Mouse (Mus musculus) liver, adult 2 months (tissue): ENCODE data around the gene Fam126a. TPM values are rescaled to one million over a fixed set of nuclear protein-coding genes. Genes with fewer than 3 reads are reported as not detected.

Source experiments
- DNase-seq: peaks from one replicate; pipeline ENCODE4 v3.0.0-alpha.2; 2011; ENCODE audit warnings: low read depth, low spot score; ENCODE audit errors: extremely low read depth
- H3K27ac ChIP-seq: fragments of 200-500 bp; replicated peaks from 2 replicates; pipeline ENCODE4 v1.5.1; 2012; ENCODE audit warnings: low read depth, mild to moderate bottlenecking, control low read depth, inconsistent platforms, low read length; ENCODE audit not compliant: insufficient read depth
- H3K27me3 ChIP-seq: fragments of 200-500 bp; 2 replicates; pipeline ENCODE4 v1.6.1; 2012; ENCODE audit warnings: mild to moderate bottlenecking, moderate library complexity, low read length, inconsistent platforms; ENCODE audit not compliant: control insufficient read depth, insufficient read depth
- H3K36me3 ChIP-seq: fragments of 200-500 bp; 2 replicates; pipeline ENCODE4 v1.6.1; 2012; ENCODE audit warnings: low read length, inconsistent platforms; ENCODE audit not compliant: control insufficient read depth, insufficient read depth
- H3K4me1 ChIP-seq: fragments of 200-500 bp; 2 replicates; pipeline ENCODE4 v1.6.1; 2011; ENCODE audit warnings: low read length; ENCODE audit not compliant: control insufficient read depth, insufficient read depth
- H3K4me3 ChIP-seq: fragments of 200-500 bp; 2 replicates; pipeline ENCODE4 v1.5.1; 2011; ENCODE audit warnings: low read depth, mild to moderate bottlenecking, control low read depth, low read length, moderate library complexity; ENCODE audit not compliant: insufficient read depth
- H3K79me2 ChIP-seq: fragments of 200-500 bp; 2 replicates; pipeline ENCODE4 v1.6.1; 2012; ENCODE audit warnings: inconsistent platforms, mild to moderate bottlenecking, low read length, moderate library complexity; ENCODE audit not compliant: control insufficient read depth, insufficient read depth
- H3K9ac ChIP-seq: fragments of 200-500 bp; 2 replicates; pipeline ENCODE4 v1.6.1; 2012; ENCODE audit warnings: low read depth, mild to moderate bottlenecking, control low read depth, inconsistent platforms, low read length
- CTCF ChIP-seq: fragments of 200-500 bp; IDR thresholded peaks from 2 replicates; pipeline ENCODE4 v1.5.1; 2011; ENCODE audit warnings: low read depth, low read length, control low read depth
- POLR2A ChIP-seq: fragments of 200-500 bp; IDR thresholded peaks from 2 replicates; pipeline ENCODE4 v1.6.1; 2011; ENCODE audit warnings: low read length, control low read depth; ENCODE audit not compliant: insufficient read depth; ENCODE audit errors: extremely low read depth
- WGBS: fragments of 180-500 bp; shearing (Covaris S2); methylation state at CpG from one replicate; pipeline ENCODE4 v1.1.7; 2018; 5-methylcytosine and 5-hydroxymethylcytosine counted together
- polyA plus RNA-seq: library from polyadenylated mRNA; depleted of rRNA; stranded (reverse); fragments of >200 nt; gene quantifications from 2 replicates; pipeline ENCODE4 v1.2.3, GENCODE M21; 2012
- total RNA-seq: library from RNA; depleted of rRNA; stranded (reverse); fragments of >200 nt; gene quantifications from 2 replicates; pipeline ENCODE4 v1.2.3, GENCODE M21; 2014

The Fam126a gene
- total and polyA plus RNA-seq, 2 experiments: 2.5 to 9.0 TPM

DNA sequence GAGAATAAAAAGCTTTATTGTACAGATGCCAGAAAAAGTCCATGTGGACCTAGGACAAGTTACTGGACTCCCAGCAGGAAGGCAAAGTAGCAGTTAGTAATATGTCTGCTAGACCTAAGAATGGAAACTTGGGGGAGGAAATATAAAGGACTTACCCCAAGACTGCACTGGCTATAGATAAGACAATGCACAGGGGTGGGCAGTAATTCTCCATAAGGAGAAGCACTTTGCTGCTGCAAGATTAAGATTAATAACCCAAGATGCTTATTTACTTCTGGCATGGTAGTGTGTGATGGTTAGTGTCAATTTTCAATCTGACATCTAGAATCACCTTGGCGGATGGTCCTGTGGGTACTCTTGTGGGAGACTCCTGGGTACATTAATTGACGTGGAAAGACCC lies 128.3 kb downstream of the Fam126a start:
- H3K4me1 ChIP-seq: no peaks in the 10 kb centered on the region
- no peak overlapping the region for H3K27ac ChIP-seq
- H3K9ac ChIP-seq: no peak overlapping the region
- no peaks in the 10 kb centered on the region for H3K36me3 ChIP-seq
- no peak for DNase-seq
- WGBS: 83% methylated on average over 2 of the region's 2 CpGs
- H3K27me3 ChIP-seq: peaks cover 11% of the 10 kb centered on the region; the same call in 1 of the 2 replicates
- H3K4me3 ChIP-seq: no peak overlapping the region
- no peak for TF ChIP-seq CTCF
- no peak for TF ChIP-seq POLR2A
- H3K79me2 ChIP-seq: no peaks in the 10 kb centered on the region

DNA sequence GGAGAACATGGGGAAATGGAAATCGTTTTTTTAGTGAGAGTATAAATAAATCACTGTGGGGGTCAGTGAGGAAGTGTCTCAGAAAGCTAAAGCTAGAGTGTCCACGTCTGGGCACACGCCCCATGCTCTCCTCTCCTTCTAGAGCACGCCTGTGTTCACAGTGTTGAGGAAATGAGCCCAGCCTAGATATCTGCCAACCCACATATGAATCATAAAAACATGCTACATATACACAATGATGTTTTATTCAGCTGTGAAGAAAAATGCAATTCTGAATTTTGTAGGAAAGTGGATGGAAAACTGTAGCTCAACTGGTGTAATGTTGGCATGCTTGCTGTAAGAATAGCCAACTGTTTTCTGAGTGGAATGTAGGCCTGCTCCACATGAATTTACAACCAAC lies 130.3 kb downstream of the Fam126a start:
- no peak overlapping the region for H3K9ac ChIP-seq
- no peaks in the 10 kb centered on the region for H3K4me1 ChIP-seq
- H3K79me2 ChIP-seq: no peaks in the 10 kb centered on the region
- peaks cover 11% of the 10 kb centered on the region; the same call in 1 of the 2 replicates for H3K27me3 ChIP-seq
- no peak overlapping the region for H3K27ac ChIP-seq
- DNase-seq: no peak
- TF ChIP-seq CTCF (no peak), POLR2A (no peak)
- 69% methylated on average over 4 of the region's 4 CpGs for WGBS
- no peak overlapping the region for H3K4me3 ChIP-seq
- H3K36me3 ChIP-seq: no peaks in the 10 kb centered on the region

DNA sequence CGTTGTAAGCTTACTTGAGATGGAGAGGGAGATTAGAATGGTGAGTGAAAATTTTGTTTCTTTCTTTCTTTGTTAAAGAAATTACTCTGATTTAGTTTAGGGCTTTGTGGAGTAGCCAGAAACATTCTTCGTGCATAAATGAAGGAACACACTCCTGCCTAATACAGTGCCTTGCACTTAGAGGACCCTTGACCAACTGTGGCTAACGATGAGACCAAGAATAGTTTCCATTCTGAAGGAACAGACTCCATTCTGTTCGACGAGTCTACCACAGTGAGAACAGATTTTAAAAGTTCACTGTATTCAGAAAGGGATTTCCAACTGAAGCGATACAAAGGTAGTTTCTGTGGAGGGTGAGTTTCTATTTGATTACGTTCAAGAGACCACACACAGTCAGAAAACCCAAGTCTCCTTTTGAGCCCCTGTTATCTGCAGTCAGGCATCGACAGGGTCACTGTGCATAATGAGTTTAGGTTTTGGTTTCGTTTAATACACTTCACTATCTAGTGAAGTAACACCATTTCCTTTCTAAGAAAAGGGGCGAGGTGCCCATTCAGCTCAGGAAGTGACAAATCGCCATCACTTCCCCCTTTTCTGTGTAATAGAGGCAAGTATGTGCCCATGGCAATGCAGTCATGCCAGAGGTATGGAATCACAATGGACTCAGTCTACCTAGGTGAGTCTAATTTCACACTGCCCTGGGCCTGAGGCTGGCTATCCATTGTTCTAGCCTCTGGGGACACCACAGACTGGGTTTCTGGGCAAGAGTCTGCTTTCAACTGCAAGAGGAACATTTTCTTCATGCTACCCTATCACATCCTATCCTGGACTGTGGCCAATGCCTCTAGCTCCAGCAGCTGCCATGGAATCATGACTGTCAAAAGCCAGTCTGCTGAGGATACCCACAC lies 136.4 kb downstream of the Fam126a start:
- H3K27me3 ChIP-seq: peaks cover 8% of the 10 kb centered on the region; the same call in 1 of the 2 replicates
- no peak overlapping the region for H3K9ac ChIP-seq
- no peaks in the 10 kb centered on the region for H3K79me2 ChIP-seq
- DNase-seq: no peak
- TF ChIP-seq CTCF (no peak), POLR2A (no peak)
- 73% methylated on average over 11 of the region's 11 CpGs for WGBS
- no peaks in the 10 kb centered on the region for H3K36me3 ChIP-seq
- H3K27ac ChIP-seq: no peak overlapping the region
- H3K4me3 ChIP-seq: peak overlapping the region; percentile 22; the same call in 1 of the 2 replicates
- H3K4me1 ChIP-seq: no peaks in the 10 kb centered on the region

DNA sequence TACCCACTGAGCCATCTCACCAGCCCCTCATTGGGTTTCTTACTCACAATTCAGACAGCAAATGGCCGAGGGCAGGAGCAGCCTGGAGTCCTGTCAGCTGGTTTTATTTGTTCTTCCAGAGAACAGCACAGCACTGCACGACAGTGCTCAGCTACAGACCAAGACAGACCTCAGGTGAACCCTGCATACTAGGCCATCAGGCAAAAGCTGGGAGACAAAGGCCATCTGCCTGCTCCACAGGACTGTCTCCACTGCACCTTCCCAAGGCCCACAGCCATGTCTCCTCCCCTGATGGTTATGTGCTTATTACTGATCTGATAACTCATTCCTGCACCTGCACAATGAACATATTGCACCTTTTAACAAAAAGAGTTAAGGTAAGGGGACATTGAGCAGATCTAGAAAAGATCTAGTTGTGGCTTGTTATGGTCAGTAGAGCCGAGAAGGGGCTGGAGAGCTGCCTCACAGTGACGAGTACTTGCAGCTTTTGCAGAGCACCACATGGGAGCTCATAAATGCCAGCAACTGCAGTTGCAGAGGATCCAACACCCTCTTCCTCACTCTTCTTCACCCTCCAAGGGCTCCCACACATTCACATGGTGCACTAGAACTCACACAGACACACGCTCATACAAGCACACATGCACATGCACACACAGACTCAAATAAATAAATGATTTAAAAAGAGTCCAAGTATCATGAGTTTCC lies 137.2 kb downstream of the Fam126a start:
- H3K79me2 ChIP-seq: no peaks in the 10 kb centered on the region
- H3K4me1 ChIP-seq: no peaks in the 10 kb centered on the region
- no peak overlapping the region for H3K9ac ChIP-seq
- H3K27ac ChIP-seq: no peak overlapping the region
- no peaks in the 10 kb centered on the region for H3K36me3 ChIP-seq
- DNase-seq: no peak
- TF ChIP-seq POLR2A (no peak), CTCF (no peak)
- no peak overlapping the region for H3K4me3 ChIP-seq
- H3K27me3 ChIP-seq: peaks cover 8% of the 10 kb centered on the region; the same call in 1 of the 2 replicates
- WGBS: 79% methylated on average over 5 of the region's 5 CpGs

DNA sequence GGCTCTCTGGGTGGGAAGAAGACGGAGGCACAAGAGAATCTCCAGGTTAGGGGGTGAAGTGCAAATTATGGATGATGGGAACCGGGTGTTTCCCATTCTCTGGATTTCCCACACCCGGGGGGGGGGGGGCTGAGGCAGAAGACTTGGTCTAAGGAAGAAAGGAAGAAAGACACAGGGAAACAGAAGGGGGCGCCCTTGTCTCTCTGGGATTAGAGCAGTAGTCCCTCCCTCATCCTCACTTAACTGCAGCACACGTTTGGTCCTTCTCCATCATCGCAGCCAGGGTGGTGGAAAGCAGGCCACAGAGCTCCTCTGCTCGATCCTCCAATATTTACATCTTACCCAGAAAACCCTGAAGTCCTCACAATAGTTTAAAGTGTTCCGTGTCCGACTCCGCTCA lies 139.8 kb downstream of the Fam126a start:
- no peak for TF ChIP-seq POLR2A
- peak; percentile 45 for TF ChIP-seq CTCF
- 39% methylated on average over 10 of the region's 10 CpGs for WGBS
- peak; percentile 17 for DNase-seq
- Histone ChIP-seq H3K79me2 (no peaks in the 10 kb centered on the region), H3K27me3 (peaks cover 11% of the 10 kb centered on the region), H3K9ac (no peak overlapping the region), H3K27ac (no peak overlapping the region), H3K4me1 (no peaks in the 10 kb centered on the region), H3K36me3 (no peaks in the 10 kb centered on the region), H3K4me3 (no peak overlapping the region)
